In the genomic region with DNA sequence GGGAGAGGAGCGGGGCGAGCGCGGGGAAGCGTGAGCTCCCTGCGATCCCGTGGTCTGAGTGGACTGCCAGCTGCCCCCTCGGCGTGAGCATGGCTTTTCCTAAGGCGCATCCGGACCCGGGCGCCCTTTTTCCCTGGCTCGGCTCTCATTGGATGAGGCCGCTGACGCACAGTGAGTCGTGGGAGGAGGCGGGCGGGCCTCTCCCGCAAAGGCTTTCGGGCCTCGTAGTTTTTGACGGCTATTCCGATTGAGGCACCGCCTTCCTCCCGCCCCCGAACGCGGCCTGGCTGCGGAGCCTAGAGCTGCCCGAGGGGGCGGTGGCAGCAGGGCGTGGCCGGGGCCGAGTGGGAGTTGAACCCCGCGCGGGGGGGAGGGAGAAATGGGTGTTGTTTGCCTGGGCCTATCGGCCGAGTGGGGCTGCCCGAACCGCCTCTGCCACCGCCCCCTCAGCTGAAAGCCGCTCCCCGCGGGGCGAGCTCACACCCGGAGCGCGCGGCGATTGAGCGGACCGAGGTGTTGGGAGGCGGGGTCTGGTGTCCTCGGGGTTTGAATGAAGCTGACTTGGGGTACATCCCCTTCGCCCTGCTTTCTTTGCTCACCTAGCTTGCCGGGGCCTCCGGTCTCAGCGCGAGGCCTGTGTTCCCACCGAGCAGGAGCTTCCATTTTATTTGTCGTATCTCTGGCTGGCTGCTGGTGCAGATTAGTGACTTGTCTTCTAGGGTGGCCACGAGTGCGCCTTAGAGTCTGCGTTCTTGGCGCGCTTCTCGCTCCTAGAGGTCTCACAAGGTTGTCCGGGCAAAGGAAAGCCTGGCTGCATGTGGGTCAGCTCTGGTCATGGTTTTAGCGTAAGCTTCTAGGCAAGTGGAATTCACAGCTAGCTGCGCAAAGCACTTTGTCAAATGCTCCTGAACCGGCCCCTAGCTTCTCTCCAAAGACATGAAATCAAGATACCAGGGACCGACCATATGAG, we compare ENCODE assay signal across 8 mouse cellular contexts. TPM values are rescaled to one million over a fixed set of nuclear protein-coding genes. Genes with fewer than 3 reads are reported as not detected.
A peak's percentile ranks its signal among the peaks of the same experiment; 100 is the strongest.
DNase-seq lines count a peak whose midpoint lies in the region; ATAC-seq lines count a peak whose summit lies in the region.

No protein-coding gene starts in this region.

- under 1% methylated on average over 74 of the region's 74 CpGs for WGBS in hindbrain, embryonic 15.5 days

- H3K27me3 ChIP-seq in hindbrain, embryonic 15.5 days: no peaks in the 10 kb centered on the region

- H3K4me1 ChIP-seq in hindbrain, embryonic 15.5 days (replicated peaks): peaks cover 31% of the 10 kb centered on the region

- peak; percentile 92 for ATAC-seq in hindbrain, embryonic 15.5 days (ENCODE audit: low FRiP score, low read depth)

- peak overlapping the region; percentile 65 for H3K9ac ChIP-seq in hindbrain, embryonic 15.5 days

- H3K36me3 ChIP-seq in hindbrain, embryonic 15.5 days: no peaks in the 10 kb centered on the region

- peak overlapping the region; percentile 81 for H3K4me2 ChIP-seq in hindbrain, embryonic 15.5 days

- peak overlapping the region; percentile 85 for H3K4me3 ChIP-seq in hindbrain, embryonic 15.5 days

- DNase-seq in T-cell, adult 2 months (ENCODE audit: low spot score): peak; percentile 100
- DNase-seq in cerebellum, postnatal 36 days: peak; percentile 97 to 99
- DNase-seq in frontal cortex, postnatal 36 days (ENCODE audit: low spot score in 2 of 2): peak; percentile 99
- DNase-seq in left cerebral cortex, adult 11 months (ENCODE audit: low spot score): peak; percentile 98
- peak; percentile 100 for DNase-seq in lung, postnatal 4 days
- DNase-seq in retina, postnatal 7 days (ENCODE audit: low read depth, low spot score): peak; percentile 97
- peak; percentile 99 for DNase-seq in urinary bladder, adult 2 months (ENCODE audit: low spot score)

- H3K27ac ChIP-seq in hindbrain, embryonic 15.5 days (replicated peaks): peak overlapping the region; percentile 97

- H3K9me3 ChIP-seq in hindbrain, embryonic 15.5 days: no peaks in the 10 kb centered on the region

RNA-seq across cellular contexts. Expression of a gene that starts 0.9 kb away (rescaled TPM):
- 19.2 and 20.7 TPM in 2 replicates for polyA plus RNA-seq in hindbrain, embryonic 15.5 days (2015; fragmentation: Nextera tagmentation; extraction: Ambion mirVana)
- polyA plus RNA-seq in urinary bladder, adult 2 months (2012; rRNA removed): 3.3 and 4.4 TPM in 2 replicates

Comparison
In these comparisons a context has a peak if more than half of its experiments do, and no peak if none do; other contexts are left out.
1. Peak in every context shown above with its lines: DNase-seq, ATAC-seq, H3K4me3 ChIP-seq and H3K27ac ChIP-seq.